ENCODE assay signal across 9 mouse cellular contexts in the genomic region with DNA sequence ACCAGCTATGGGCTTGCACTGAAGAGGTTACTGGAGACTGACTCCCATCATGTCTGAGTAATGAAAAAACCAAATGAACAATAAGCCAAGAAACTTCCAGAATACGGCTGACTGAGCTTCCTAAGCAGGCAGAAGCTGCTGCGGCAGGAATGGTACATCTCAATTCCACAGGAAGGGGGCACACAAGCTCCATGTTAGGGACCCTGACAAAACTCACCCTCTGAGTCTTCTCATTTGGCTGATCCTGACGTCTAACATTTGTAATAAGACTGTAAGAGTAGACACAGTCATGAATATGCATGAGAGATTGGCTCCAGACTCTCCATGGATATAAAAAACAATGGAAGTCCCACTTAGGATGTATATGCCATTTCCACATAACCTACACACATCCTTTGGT. TPM values are rescaled to one million over a fixed set of nuclear protein-coding genes. Genes with fewer than 3 reads are reported as not detected.
DNase-seq lines count a peak whose midpoint lies in the region; ATAC-seq and TF ChIP-seq lines count a peak whose summit lies in the region.
"Had no signal": no experiment of that assay in that cellular context is flagged by ENCODE, and none has a peak within 500 bp of the region (broad histone marks: within the 10 kb centered on the region; RNA-seq: fewer than 3 reads in every experiment).

No protein-coding gene starts in this region.

- H3K9ac ChIP-seq in liver, embryonic 13.5 days, result no peak overlapping the region
- H3K9ac ChIP-seq in liver, embryonic 12.5 days, result no peak overlapping the region
- H3K9ac ChIP-seq in forebrain, embryonic 16.5 days (replicated peaks; ENCODE audit: low read depth, low read length), result no peak overlapping the region

- TF ChIP-seq POLR2A in bone marrow, adult 2 months (IDR thresholded peaks at IDR 0.05; ENCODE audit: borderline replicate concordance, control insufficient read depth, low read depth, low read length), result no peak

- DNase-seq in liver, embryonic 13.5 days, result no peak
- peak; percentile 70 to 78 for DNase-seq in kidney, postnatal 4 days
- peak; percentile 66 for DNase-seq in right cerebral cortex, postnatal 4 days
- DNase-seq in gastrocnemius, adult 8-10 months (ENCODE audit: low spot score in 2 of 2), result no peak

- H3K4me3 ChIP-seq in liver, embryonic 13.5 days (replicated peaks), result no peak overlapping the region
- no peak overlapping the region for H3K4me3 ChIP-seq in liver, embryonic 12.5 days
- H3K4me3 ChIP-seq in bone marrow, adult 2 months (replicated peaks; ENCODE audit: control insufficient read depth, low read depth, low read length), result no peak overlapping the region
- H3K4me3 ChIP-seq in forebrain, embryonic 16.5 days (replicated peaks; ENCODE audit: low read length), result no peak overlapping the region
- H3K4me3 ChIP-seq: erythroblast, embryonic 14.5 days had no signal

- H3K27me3 ChIP-seq in liver, embryonic 13.5 days, result no peaks in the 10 kb centered on the region
- H3K27me3 ChIP-seq in liver, embryonic 12.5 days (replicated peaks), result 0 out of 2 replicates have a peak, but pooled peaks cover 4% of the 10 kb centered on the region
- no peaks in the 10 kb centered on the region for H3K27me3 ChIP-seq in forebrain, embryonic 16.5 days (replicated peaks; ENCODE audit: control insufficient read depth, insufficient read depth, low read length)

- H3K4me2 ChIP-seq in liver, embryonic 13.5 days, result no peak overlapping the region
- H3K4me2 ChIP-seq in liver, embryonic 12.5 days, result no peak overlapping the region
- H3K4me2 ChIP-seq in forebrain, embryonic 16.5 days (ENCODE audit: low read length), result no peak overlapping the region

- TF ChIP-seq CTCF in bone marrow, adult 2 months (IDR thresholded peaks at IDR 0.05; ENCODE audit: control insufficient read depth, insufficient read depth, low read length), result peak; percentile 48

- 32% methylated on average over 3 of the region's 3 CpGs for WGBS in liver, embryonic 13.5 days (ENCODE audit: insufficient replicate concordance)
- 29% methylated on average over 3 of the region's 3 CpGs for WGBS in liver, embryonic 12.5 days (ENCODE audit: insufficient replicate concordance)
- 32% methylated on average over 3 of the region's 3 CpGs for WGBS in bone marrow, adult 2 months
- WGBS in forebrain, embryonic 16.5 days, result 8% methylated on average over 3 of the region's 3 CpGs

- peaks cover 14% of the 10 kb centered on the region for H3K4me1 ChIP-seq in liver, embryonic 13.5 days (replicated peaks)
- H3K4me1 ChIP-seq in liver, embryonic 12.5 days, result peaks cover 10% of the 10 kb centered on the region; the same call in 1 of the 2 replicates
- peaks cover 6% of the 10 kb centered on the region; the same call in 1 of the 2 replicates for H3K4me1 ChIP-seq in bone marrow, adult 2 months (ENCODE audit: control insufficient read depth, insufficient read depth, low read length)
- H3K4me1 ChIP-seq in forebrain, embryonic 16.5 days (replicated peaks; ENCODE audit: control insufficient read depth, insufficient read depth, low read length), result peaks cover 16% of the 10 kb centered on the region

- H3K9me3 ChIP-seq in liver, embryonic 13.5 days (replicated peaks), result no peaks in the 10 kb centered on the region
- no peaks in the 10 kb centered on the region for H3K9me3 ChIP-seq in liver, embryonic 12.5 days (replicated peaks)
- H3K9me3 ChIP-seq in forebrain, embryonic 16.5 days (ENCODE audit: control insufficient read depth, low read length), result no peaks in the 10 kb centered on the region

- no peak overlapping the region for H3K27ac ChIP-seq in liver, embryonic 13.5 days
- H3K27ac ChIP-seq in liver, embryonic 12.5 days, result no peak overlapping the region
- H3K27ac ChIP-seq in bone marrow, adult 2 months (ENCODE audit: control insufficient read depth, insufficient read depth, low read depth, low read length, poor library complexity), result no peak overlapping the region
- H3K27ac ChIP-seq in forebrain, embryonic 16.5 days (ENCODE audit: low read length), result peak overlapping the region; percentile 57

- ATAC-seq in liver, embryonic 13.5 days (ENCODE audit: low read depth), result 0 out of 2 replicates have a peak, but pooled peaks have one; percentile 22
- ATAC-seq in liver, embryonic 12.5 days, result no peak
- peak; percentile 91 for ATAC-seq in forebrain, embryonic 16.5 days
- 0 out of 2 replicates have a peak, but pooled peaks have one; percentile 9 for ATAC-seq in megakaryocyte, adult 5-6 weeks (ENCODE audit: poor library complexity, severe bottlenecking)

- H3K36me3 ChIP-seq in liver, embryonic 13.5 days, result no peaks in the 10 kb centered on the region
- H3K36me3 ChIP-seq in liver, embryonic 12.5 days, result no peaks in the 10 kb centered on the region
- H3K36me3 ChIP-seq in forebrain, embryonic 16.5 days (ENCODE audit: control insufficient read depth, insufficient read depth), result no peaks in the 10 kb centered on the region

RNA-seq across cellular contexts. Expression of a gene that starts 6.7 kb away (rescaled TPM):
- polyA plus RNA-seq in liver, embryonic 13.5 days (2015; fragmentation: Nextera tagmentation; extraction: Ambion mirVana), result 6.4 and 8.0 TPM in 2 replicates
- 6.9 and 8.6 TPM in 2 replicates for polyA plus RNA-seq in liver, embryonic 12.5 days (2016; fragmentation: Nextera tagmentation; extraction: Ambion mirVana)
- polyA plus RNA-seq in bone marrow, adult 2 months (2011; ENCODE audit: insufficient read depth, insufficient read length, low replicate concordance, missing spikeins), result 10.0 and 19.8 TPM in 2 replicates
- 15.7 and 16.8 TPM in 2 replicates for polyA plus RNA-seq in forebrain, embryonic 16.5 days (2015; fragmentation: Nextera tagmentation; extraction: Ambion mirVana)
- total RNA-seq in megakaryocyte, adult 5-6 weeks (2015), result 3.3 and 8.2 TPM in 2 replicates
- total RNA-seq in megakaryocyte, adult 5-6 weeks (2017), result 20.4 and 25.9 TPM in 2 replicates
- 10 to 100 TPM in 2 of 4 experiments, 1 to 10 TPM in 2; 5.9 to 11.3 (median 9.4) TPM for total RNA-seq in gastrocnemius, adult 8-10 months (2022)

RNA-seq across cellular contexts. Expression of a gene that starts 33.1 kb away (rescaled TPM):
- polyA plus RNA-seq in liver, embryonic 13.5 days (2015; fragmentation: Nextera tagmentation; extraction: Ambion mirVana), result 699 and 762 TPM in 2 replicates
- polyA plus RNA-seq in liver, embryonic 12.5 days (2016; fragmentation: Nextera tagmentation; extraction: Ambion mirVana), result 739 and 779 TPM in 2 replicates
- polyA plus RNA-seq in bone marrow, adult 2 months (2011; ENCODE audit: insufficient read depth, insufficient read length, low replicate concordance, missing spikeins), result 105 and 143 TPM in 2 replicates
- polyA plus RNA-seq in forebrain, embryonic 16.5 days (2015; fragmentation: Nextera tagmentation; extraction: Ambion mirVana), result 2,124 and 2,140 TPM in 2 replicates
- 717 and 805 TPM in 2 replicates for total RNA-seq in megakaryocyte, adult 5-6 weeks (2015)
- 1,003 and 1,237 TPM in 2 replicates for total RNA-seq in megakaryocyte, adult 5-6 weeks (2017)
- total RNA-seq in gastrocnemius, adult 8-10 months (2022), result 100 to 1,000 TPM; 532 to 601 (median 581) TPM

RNA-seq across cellular contexts. Expression of a gene that starts 56.2 kb away (rescaled TPM):
- polyA plus RNA-seq in liver, embryonic 13.5 days (2015; fragmentation: Nextera tagmentation; extraction: Ambion mirVana), result 193 and 221 TPM in 2 replicates
- polyA plus RNA-seq in liver, embryonic 12.5 days (2016; fragmentation: Nextera tagmentation; extraction: Ambion mirVana), result 212 and 224 TPM in 2 replicates
- 93.6 and 165 TPM in 2 replicates for polyA plus RNA-seq in bone marrow, adult 2 months (2011; ENCODE audit: insufficient read depth, insufficient read length, low replicate concordance, missing spikeins)
- polyA plus RNA-seq in forebrain, embryonic 16.5 days (2015; fragmentation: Nextera tagmentation; extraction: Ambion mirVana), result 275 and 276 TPM in 2 replicates
- 151 and 157 TPM in 2 replicates for total RNA-seq in megakaryocyte, adult 5-6 weeks (2015)
- total RNA-seq in megakaryocyte, adult 5-6 weeks (2017), result 154 and 189 TPM in 2 replicates
- total RNA-seq in gastrocnemius, adult 8-10 months (2022), result 100 to 1,000 TPM; 142 to 173 (median 149) TPM

Comparison
In these comparisons a context has a peak if more than half of its experiments do, and no peak if none do; other contexts are left out.
1. DNase-seq: peak in kidney, postnatal 4 days (2 of 2) and right cerebral cortex, postnatal 4 days (single experiment); none in liver, embryonic 13.5 days (single experiment) and gastrocnemius, adult 8-10 months (0 of 2).